Mouse (Mus musculus): ENCODE measurements around the gene Fggy. TPM values are rescaled to one million over a fixed set of nuclear protein-coding genes. Genes with fewer than 3 reads are reported as not detected.

Gene Fggy
- total RNA-seq, 2 experiments from 2014 or later: 11.5 to 15.6 TPM

DNA sequence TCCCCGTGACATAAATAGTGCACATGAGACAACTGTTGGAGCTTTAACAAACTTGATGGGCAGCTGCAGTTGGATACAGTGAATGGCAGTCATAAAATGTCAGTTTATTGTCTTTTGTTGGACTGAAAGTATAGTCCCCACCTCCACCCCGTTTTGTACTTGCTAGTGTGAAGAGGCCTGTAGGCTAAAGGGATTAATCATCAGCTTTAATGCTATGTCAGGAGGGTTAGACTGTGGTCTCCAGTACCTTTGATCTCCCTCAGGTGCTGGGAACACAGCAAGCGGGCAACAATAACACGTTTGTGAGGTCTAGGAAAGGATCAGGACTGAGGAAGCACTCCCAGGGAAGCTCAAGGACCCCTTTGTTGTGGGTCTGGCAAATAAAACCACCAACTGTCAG, 214.6 kb downstream of the Fggy start:
- no peak for DNase-seq (ENCODE audit: low spot score in 2 of 2)

DNA sequence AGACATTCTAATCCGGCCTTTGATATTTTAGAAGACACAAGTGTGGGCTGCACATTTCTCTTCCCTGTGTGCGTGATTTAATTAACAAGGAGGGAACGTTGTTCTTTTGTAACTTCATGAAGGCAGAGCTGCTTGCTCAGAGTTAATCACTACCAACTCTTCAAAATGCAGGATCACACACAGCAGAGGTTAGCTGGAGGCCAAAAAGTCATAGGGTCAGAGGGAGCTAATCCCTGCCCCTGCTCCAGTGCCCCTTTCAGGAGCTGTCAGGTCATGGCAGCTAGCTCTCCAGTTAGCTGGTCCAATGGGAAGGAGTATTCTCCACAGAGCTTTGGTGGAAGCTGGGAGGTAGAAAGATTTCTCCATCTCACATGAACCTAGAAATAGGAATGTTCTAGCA, 215.4 kb downstream of the Fggy start:
- no peak for DNase-seq (ENCODE audit: low spot score in 2 of 2)

DNA sequence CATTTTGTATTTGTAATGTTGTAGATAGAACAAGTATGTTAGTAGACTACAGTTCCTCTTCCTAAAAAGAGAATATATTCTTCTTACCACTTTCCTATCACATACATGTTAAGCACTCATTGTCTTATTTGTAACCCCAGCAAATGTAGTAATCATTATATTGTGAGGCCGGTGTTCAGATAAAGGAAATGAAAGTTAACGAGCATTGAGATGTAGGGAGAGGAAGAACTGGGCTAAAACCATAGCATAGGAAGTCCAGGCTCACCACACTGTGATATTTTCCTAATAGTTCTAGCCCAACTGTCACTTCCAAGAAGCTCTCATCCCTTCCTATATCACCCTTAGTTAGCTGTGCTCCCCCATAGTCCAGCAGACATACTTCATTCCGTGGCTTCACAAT, 218.3 kb downstream of the Fggy start:
- no peak for DNase-seq (ENCODE audit: low spot score in 2 of 2)

DNA sequence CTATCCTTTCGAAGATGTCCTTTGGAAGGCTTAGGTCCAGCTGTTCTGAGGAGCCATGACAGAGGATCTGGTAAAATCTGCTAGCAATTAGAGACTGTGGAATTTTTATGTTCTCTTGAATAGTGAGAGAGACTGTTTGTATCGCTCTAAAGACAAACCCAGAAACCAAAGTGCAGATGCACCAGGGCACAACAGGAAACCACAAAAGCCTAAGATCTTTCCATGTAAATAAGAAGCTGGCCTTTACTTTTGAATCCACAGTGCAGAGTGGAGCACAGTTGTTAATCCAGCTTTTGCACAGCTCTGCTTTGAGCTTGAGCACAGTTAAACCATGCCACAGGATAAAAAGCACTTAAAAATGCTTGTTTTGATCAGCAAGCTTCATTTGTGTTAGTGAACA, 220.5 kb downstream of the Fggy start:
- DNase-seq (ENCODE audit: low spot score in 2 of 2): no peak

DNA sequence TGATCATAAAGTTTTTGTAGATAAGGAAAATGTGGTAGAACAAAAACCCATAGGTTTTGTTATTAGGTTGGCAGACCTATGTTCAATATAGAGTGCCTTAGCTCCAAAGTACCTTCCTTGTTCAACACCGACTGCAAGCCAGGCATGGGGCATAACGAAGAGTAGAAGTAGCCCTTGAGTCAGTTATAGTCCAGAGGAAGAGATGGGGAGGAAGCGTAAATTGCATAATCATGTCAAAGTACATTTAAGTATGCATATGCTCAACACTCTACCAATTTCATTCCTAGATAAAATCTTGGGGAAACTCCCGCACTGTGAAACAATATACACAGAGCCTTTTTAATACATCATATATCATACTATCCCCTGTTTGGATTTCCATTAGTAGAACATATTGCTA, 221.2 kb downstream of the Fggy start:
- DNase-seq (ENCODE audit: low spot score in 2 of 2): no peak

DNA sequence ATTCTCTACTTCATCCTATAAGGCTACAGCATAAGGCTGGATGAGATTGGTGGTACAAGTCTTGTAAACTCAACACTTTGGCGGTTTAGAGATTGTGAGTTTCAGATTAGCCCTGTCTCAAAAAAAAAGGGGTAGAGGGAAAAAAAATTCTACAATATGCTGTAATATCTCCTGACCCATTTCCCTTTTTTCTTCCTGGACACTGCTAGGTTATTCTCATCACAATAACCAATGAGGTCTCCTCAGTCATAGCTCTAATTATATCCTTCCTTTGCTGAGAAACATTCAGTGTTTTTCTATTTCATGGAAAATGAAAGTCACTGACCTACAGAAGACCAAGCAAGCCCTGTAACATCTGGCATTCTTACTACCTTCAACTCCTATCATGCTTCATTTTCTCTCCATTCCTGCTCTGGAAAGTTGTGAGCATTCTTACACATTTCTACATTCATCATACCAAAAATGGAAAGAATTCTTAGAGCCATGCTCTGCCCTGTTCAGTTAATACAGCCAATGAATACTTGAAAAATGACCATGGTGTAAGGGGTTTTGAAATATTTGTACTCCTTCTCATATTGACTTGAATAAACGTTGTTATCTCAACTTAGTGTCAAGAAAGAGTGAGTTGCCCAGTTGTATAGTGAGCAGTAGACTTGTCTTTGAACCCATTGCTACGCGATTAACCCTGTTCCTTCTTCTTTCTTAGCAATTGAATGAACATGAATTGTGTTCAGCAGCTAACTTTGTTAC, 227.0 kb downstream of the Fggy start:
- no peak for DNase-seq (ENCODE audit: low spot score in 2 of 2)

DNA sequence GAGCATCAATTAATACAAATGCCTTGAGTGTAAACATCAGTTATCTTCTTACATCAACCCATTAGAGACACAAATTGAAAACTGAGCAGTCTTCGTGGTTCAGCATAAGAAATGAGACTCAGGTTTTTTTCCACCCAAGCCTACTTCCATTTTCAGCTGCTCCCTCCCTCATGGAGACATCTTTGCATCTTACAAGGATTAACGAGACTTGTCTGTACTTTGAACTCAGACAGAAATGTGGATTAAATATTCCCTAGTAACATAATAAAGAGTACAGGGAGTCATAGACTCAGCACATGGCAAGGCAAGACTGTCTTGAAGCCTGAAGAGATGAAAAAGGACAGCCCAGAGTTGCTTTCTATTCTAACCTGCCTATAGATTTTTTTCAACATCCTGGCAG, 230.3 kb downstream of the Fggy start:
- DNase-seq (ENCODE audit: low spot score in 2 of 2): no peak

DNA sequence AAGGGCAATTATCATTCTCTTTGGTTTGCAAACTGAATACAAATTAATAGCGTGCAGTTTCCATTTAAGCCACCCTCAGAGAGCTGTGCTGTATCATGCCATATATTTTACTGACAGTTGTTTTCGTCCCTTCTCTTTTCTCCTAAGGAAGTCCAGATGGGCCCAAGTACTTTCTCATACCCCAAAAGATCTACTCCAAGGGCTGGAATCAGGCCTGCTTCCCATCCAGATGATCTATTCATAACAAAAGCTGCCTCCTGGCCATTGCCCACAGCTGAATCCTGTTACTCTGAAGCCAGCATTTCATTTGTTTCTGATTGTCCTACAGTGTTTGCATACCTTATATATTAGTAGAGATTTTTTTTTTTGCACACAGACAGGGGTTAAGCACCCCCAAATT, 231.6 kb downstream of the Fggy start:
- no peak for DNase-seq (ENCODE audit: low spot score in 2 of 2)

DNA sequence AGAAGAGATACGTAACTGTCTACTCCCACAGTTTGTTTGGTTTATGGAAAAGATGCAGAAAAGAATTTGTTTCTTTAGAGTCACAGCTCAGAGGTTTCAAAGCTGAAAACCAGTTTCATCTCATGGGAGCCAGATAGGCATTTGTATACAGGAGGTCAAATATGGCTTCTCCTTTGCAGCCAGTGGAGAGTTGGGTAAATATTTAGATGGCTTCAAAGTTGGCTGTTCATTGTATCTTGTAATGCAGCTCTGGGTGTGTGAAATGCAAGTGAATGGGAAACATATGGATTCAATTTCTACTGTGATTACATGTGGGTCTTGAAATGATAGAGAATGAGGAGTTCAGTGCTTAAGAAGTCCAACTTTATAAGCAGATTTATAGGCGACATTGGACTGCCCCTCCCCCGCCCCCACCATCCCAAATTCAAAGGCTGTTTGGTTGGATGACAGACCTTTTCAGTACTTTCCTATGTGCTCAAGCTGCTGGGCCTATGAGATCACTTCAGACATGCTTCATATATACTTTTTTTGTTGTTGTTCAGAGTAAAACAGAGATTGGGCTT, 234.7 kb downstream of the Fggy start:
- no peak for DNase-seq (ENCODE audit: low spot score in 2 of 2)

DNA sequence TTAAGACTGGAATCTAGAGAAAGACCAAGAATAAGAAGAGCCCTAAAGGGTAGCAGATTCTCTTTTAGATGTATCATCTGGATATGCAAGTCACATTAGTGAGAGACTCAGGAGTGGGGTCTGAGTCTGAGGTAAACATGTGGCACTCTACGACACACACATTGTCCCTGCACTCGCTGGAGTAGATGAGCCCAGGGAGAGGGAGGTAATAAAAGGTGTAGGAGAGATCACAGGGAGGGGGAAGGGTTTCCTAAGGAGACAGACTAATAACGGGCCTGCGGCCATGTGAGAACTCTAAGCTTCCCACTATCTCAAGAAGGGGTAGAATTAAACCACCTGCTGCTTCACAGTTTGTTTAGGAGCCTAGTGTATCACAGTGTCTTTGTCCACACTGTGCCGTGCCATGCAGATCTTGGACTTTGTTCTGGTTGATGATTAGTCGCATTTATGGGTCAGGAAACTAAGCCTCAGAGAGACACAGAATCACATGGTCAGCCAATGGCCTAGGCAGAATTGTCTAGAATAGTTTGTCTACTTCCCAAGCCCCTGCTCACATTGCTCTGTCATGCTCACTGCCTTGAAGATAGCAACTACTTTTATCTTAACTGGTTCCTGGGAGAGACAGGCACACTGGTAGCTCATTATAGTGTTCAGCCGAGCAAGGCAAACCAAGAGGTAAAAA, 236.5 kb downstream of the Fggy start:
- DNase-seq (ENCODE audit: low spot score in 2 of 2): no peak

DNA sequence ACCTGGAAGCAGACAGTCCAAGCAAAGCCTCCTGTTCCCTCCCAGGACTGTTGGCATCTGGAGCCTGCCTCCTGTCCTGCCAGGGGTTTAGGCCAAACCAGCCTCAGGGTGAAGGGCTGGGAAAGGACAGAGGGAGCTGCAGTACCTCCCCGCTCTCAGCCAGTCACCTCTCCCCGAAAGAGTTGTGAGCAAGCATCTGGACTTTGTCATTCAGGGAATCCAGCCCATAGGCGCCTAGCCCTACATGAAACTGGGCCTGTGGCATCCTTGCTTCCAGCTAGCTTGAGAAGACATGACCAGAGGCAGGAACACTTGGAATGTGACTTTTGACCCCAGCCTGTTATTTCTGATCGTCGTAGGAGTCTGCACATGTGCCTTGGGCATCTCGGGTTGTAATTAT, 237.3 kb downstream of the Fggy start:
- DNase-seq (ENCODE audit: low spot score in 2 of 2): no peak

DNA sequence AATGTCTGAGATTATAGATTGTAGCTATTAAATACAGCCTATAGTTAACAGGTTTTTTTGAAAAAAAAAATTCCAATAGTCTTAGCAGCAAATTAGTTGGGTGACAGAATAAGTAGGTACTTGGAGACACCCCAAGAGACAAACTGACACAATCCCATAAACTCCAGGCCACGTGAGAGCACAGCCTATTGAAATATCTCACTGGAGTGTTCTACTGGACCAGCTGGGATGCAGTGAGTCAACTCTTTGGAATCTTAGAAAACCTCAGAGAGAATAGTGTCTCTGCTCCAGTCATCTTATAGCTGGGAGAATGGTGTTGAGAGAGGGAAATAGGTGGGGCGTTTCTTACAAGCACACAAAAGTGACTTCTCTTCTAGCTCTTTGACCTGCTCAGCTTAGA, 238.0 kb downstream of the Fggy start:
- DNase-seq (ENCODE audit: low spot score in 2 of 2): no peak

DNA sequence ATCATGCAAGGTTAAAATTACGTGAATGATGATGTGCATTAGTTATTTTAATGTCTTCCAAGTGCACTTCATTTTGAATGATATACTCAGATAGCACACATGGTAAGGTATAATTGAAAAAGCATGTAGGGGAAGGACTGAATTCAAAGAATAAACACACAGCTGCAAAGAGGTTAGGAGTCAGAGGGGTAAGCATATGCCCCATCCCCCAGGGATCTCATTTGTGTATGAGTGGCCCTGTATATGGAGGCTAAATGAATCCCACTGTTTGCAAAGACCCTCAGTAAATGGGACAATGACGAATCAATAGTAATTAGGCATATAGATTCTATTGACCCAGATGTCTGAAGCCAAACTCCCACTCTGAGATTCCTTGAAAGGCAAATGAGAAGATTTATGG, 262.3 kb downstream of the Fggy start:
- no peak for DNase-seq (ENCODE audit: low spot score in 2 of 2)

DNA sequence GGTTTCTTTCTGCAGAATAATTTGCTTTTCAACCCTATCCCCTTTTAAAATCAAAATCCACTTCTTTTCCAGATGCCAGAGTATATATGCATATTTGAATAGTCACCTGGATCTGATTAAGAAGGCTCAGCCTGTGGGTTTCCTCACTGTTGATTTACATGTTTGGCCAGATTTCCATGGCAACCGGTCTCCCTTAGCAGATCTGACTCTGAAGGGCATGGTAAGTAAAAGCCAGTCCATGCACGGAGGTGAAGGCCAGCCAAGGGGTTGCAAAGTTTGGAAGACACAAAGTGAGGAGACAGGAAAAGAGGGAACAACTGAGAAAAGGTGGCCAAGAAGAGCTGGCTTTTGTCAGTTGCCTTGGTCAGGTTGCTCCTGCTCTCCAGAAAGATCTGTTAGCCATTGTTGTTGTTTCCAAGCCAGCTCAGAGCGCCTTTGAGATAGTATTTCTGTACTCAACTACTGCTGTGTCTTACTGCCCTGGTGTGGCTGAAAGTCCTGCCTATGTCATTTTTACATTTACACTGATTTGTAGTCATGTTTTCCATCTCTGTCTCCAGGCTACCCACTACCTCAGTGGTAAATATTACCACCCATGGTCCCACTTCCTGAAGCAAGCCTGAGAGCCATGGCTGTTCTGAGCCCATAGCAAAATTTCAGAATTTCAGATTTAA, 264.7 kb downstream of the Fggy start:
- peak in 1 of 2 experiments; percentile 24 for DNase-seq (ENCODE audit: low spot score in 2 of 2)

DNA sequence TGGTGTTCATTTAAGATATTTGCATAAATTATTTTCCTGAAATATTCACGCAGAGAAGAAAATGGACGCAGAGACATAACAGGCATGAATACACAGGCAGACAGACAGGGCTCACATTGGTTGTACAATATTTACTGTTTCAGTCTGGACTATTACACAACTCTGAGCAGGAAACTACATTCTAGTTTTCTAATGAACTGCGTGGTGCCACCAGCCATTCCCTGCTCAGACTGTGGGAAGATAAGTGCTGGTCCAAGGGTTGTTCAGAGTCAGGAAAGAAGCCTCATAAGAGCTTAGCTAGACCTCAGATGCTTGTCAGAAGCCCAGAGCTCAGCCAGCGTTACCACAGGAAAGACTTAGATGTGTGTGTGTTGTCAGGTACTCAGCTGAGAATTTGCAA, 270.9 kb downstream of the Fggy start:
- DNase-seq (ENCODE audit: low spot score in 2 of 2): no peak

DNA sequence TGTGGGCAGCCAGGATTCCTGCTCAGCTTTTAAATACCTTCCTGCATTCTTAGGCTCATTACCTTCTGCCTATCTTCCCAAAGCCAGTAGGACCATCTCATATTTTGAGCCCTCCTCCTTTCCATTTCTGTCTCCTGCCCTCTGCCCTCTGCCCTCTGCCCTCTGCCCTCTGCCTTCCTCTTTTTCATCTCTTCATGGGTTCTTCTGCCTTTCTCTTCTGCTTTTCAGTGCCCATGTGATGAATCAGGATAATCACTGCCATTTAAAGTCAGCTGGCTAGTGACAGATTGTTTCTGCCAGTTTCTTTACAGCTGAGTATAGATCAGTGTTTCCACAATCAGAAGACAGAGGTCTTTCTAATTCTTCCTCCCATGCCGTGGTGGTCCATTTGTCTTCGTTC, 273.0 kb downstream of the Fggy start:
- no peak for DNase-seq (ENCODE audit: low spot score in 2 of 2)

DNA sequence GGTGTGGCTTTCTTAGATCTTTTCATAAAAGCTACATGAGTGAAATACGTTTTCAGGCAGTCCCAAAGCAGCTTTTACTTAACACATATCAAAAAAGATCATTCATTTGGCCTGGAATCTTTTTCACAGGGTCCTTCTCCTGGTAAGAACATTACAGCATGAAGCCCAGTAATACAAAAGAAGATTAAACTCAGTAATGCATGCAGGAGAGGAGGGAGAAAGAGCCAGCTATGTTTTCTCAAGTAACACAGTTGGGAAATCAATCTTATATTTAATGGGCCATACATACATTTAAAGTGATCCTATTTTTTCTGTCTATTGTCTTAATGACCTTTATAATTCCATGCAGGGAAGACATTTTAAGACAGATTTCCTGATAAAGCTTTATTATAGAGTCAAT, 282.6 kb downstream of the Fggy start:
- no peak for DNase-seq (ENCODE audit: low spot score in 2 of 2)

DNA sequence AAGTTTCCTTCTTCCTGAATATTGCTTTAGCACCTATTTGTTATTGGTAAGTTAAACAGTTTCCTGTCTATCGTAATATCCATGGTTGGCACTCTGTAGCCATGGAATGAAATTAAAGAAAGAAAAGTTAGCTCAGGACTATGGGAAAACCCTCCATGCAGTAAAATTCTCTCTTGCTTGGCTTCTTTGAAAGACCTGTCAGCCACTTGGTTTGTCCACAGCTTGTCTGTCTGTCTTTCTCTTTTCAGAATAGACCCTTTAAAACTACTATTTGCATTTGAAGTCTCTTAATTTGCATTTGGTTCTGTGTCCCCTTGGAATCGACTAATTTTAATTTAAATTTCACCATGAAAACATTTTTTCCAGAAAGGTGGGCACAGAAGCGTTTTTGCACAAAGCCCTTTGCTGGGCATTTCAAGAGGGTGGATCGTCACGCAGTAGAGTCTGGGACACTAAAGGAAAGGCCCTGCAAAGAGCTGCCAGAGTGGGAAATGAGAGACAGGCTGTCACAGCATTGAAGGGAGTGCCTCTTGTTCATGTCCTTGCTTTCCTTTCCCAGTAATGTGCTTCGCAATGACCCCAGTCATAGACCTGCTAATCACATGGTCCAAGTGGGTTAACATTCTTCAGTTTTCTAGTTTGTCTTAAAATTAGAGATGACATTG, 283.2 kb downstream of the Fggy start:
- DNase-seq (ENCODE audit: low spot score in 2 of 2): no peak

DNA sequence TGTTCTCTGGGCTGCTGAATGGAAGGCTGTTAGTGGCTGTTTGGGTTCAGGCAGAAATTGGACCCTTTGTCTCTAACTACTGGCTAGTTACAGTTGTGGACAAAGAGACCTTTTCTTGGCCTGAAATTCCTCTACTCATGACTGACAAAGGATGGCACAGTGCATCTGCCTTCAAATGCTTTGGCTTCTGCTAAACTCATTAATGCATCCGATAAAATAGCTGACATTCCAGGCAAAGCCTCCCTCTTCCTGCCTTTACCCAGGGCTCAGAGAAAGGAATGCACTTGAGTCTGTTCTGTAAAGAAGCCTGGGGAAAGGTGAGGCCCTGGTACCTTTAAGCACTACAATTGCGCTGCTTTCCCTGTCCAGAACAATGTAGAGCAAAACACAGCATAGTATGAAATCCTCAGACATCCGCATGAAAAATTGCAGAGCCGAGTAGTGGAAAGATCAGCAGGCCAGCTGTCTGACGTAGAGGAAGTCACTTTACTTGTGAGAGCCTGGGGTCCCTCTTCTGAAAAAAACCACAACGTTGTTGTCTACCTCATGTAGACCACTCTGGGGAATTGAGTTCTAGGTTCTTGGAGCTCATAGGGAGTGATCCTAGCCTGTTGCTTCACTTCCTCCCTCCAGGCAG, 288.8 kb downstream of the Fggy start:
- DNase-seq (ENCODE audit: low spot score in 2 of 2): no peak

DNA sequence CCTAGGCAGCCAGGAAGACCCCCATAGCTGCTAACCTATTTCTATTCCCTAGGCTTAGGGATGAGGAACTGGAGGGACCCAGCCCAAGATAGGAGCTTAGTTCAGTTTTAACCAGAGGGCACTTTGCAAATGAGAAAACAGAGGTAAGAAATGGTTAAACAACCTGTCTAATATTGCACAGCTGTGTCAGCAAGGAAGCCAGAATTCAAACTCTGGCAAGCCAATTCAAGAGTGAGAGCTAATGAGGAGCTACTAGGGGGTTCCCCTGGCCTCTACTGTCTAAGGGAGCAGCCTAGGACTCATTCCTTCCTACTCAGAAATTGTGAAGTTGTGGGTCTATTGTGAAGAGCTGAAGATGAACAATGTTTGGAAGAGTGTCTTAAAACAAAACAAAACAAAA, 289.9 kb downstream of the Fggy start:
- DNase-seq (ENCODE audit: low spot score in 2 of 2): no peak

DNA sequence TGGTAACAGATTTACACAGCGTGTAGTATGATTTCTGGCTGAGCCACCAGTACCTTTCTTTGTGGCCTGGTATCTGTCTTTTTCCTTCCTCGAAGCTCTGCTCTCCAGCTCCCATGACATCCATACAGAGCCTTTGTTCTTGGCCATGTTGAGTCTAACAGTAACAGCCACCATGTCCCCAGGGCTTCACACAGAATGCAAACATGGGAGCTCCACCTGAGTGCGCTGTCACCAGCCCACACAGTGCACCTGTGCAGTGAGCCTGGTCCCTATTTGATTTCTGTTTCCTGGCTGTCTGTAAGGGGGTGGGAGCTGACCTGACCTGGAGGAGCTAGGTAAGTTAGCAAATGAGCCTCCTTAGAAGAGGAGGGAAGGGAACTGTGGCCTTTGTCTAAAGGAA, 290.4 kb downstream of the Fggy start:
- DNase-seq (ENCODE audit: low spot score in 2 of 2): no peak

Measured in gastrocnemius, postnatal 4 days (tissue).